Mouse (Mus musculus) CD4-positive helper T cell, adult 2 months (primary cell): ENCODE results near the gene Olfr1371.

Experiments used
- DNase-seq: peaks from one replicate; pipeline ENCODE4 v3.0.0-alpha.2; 2012; ENCODE audit warnings: low read depth, missing footprints, low spot score

The Olfr1371 gene

DNA sequence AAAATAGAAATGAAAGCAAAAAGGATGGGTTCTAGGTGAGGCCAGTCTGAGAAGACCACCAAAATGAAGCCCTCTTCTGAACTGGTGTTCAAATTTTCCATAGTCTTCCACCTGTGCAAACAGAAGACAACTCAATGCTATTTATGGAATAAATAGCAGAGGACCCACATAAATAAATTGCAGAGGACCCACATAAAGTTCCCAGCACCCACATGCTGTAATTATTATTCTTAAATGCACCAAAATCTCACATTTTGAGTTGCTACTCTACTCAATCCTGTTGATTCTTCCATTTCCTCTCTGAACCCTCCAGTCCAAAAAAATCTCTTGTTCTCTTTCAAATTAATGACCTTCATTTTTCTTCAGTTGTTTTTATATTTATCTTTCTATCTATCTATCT lies at the start of gene Olfr1371:
Gene Olfr1371 (minus strand): TSS at position 101 of the 400 bp plus-strand sequence.
- DNase-seq, result no peak

DNA sequence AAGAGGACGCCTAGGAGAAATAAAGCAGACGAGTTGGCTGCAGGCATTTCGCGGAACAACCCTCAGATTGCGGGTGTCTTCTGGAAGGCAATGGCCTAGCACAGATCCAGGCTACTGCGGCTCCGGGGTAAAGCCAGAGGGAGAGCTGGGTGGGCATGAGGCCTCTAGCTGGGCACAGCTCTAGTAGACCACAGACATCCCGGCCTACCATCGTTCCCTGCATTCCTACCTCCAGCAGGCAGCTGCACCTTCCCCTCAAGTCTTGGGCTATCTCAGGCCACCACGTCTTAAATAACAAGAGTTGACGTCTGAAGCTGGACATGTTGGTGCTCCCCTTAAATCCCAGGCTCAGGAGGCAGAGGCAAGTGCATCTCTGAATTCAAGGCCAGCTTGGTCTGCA lies 48.6 kb upstream of the Olfr1371 start:
- DNase-seq, result no peak

DNA sequence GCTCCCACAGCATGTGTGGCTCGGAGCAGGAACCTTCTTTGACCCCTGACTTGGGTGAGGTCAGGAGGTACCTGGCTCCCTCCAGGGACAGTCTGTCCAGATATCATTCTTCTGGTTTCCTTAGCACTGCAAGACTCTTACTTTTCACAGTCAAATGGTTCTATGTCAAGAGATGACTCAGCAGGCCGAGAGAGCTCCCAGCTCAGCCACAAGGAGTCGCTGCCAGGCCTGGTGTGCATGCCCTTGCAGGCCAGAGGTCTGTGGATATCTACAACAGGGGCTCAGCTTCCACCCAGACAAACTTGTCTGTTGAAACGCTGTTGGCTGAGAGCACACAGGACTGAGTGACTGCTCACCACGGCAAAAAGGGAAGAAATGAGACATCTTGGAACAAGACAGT lies 48.1 kb upstream of the Olfr1371 start:
- DNase-seq, result peak; percentile 77

DNA sequence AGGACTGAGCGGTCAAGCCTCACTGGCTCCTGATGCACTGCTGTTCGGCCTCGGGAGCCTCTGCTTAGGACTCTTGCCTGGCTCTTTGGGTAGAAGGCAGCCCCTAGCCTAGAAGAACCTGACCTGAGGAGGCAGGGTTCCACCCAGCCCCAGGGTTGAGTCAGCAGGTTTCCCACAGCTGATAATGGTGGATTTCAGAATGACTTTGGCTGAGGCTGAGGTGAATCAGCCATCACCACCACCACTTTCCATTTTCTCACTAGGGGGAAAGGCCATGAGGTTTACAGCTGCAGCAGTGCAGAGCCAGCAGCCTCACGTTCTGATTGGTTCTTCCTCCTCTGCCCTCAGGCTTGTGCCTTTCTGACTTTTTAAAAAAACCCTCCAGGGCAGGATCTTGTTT lies 47.1 kb upstream of the Olfr1371 start:
- peak; percentile 66 for DNase-seq

DNA sequence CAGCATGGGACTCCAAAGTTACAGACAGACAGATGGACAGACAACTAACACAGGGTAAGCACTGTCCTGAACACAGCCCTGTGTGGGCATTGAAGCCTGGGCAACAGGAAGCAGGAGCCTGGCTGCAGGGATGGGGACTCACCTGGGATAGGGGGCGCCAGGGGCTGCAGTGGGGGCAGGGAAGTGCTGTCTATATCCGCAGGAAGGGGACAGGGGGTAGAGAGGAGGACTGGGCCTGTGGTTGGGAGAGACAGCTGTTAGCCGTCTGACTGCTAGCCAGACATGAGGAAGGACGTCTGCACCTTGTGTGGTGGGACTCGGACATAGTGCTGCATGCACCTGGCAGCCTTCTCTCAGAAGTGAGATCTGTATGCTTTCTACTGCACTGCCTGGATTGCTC lies 44.9 kb upstream of the Olfr1371 start:
- DNase-seq, result no peak

DNA sequence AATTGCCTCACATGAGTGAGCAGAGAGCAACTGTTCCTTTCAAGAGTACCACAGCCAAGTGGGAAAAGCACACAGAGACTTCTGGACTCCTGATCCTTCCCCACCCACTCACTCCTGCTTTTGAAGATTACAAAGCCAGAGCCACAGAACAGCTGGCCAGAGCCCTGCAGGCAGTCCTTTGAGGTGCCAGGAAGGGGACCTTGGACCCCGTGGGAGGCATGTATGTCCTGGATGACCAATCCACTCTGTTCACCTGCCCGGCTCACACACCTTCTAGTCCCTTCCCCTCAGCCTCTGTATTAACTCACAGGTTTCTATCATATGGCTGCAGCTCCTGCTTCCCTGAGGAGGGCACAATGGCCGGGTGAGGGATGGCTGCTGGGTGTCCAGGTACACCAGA lies 43.6 kb upstream of the Olfr1371 start:
- DNase-seq, result no peak

DNA sequence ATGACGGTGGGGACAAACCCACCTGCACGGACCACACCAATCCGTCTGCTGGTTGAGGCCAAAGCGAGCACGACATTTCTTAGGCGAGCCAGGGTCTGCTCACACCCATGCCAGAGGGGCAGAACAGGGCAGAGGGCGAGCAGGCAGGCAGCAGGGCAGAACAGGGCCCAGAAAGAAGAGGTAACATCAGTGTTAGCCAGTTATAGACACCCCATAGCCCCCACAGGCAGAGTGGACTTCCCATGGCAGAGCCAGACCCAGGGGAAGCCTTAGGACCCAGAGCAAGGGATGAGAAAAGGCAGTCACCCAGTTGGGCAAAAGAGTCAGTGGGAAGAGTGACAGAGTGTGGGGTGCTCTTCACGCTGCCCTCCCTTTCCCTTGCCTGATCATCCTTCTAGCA lies 41.3 kb upstream of the Olfr1371 start:
- DNase-seq, result no peak

DNA sequence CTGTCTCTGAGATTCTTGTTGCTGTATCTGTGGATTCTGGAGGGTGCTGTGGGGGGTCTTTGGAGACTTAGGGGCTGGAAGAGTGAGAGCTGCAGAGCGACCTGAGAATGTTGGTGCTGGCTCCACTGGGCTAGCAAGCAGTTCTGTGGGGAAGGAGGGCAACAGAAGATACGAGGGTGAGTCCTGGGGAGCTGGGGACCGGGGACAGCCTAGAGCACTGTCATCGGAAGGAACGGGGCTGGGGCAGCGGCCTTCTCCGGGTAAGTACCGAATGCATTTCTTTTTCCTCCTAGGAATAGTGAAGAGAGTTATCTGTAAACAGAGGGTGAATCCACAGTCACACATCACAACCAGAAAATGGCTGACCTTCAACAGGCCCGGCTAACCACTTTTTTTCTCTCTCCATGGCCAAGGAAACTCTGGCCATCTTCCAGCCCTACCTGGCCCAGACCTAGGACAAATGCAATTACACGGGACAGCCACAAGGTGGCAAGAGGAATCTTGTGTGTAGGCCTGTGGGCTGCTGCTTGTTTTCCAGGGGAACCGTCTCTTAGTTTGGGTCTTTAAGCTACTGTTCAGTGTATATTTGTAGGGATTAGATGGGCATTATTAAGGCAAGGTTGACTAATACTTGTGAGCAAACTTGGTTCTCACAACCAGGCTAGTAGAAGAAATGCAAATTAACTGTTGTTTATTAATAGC lies 40.0 kb upstream of the Olfr1371 start:
- peak; percentile 68 for DNase-seq

DNA sequence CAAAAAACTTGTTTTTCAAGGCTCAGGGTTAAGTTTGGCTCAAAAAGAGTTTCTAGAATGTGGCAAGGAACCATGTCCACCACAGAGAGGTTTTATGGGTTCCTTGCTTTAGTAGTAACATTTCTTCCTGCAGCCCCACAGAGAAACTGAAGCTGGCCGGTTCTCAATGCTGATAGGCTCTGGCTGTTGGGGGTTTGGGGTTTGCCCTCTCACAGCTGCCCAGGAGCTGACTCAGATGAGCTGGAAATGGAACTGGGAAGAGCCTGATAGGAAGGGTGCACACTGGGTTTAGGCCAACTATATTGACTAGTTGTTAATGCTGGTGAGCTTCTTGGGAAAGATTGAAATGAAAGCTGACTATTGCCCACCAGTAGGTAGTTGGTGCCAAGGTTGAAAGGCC lies 38.9 kb upstream of the Olfr1371 start:
- DNase-seq, result no peak

DNA sequence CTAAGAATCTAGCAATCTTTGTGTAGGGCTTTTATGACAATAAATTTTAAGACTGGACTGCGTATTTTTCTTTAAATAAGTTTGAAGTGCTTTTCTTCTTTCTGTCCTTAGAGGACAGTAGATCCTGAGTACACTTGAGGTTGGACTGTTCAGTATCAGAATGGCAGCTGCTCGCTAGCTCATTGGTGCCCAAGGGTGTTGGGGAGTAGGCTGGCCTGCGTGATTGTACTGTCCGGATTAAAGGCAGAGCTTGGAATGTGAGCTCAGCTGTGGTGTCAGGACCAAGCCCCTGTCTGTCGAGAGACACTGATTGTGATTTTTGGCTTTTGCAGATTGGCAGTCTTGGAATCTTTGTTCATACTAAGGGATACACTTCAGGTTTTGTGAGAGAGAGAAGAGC lies 38.0 kb upstream of the Olfr1371 start:
- DNase-seq, result no peak

DNA sequence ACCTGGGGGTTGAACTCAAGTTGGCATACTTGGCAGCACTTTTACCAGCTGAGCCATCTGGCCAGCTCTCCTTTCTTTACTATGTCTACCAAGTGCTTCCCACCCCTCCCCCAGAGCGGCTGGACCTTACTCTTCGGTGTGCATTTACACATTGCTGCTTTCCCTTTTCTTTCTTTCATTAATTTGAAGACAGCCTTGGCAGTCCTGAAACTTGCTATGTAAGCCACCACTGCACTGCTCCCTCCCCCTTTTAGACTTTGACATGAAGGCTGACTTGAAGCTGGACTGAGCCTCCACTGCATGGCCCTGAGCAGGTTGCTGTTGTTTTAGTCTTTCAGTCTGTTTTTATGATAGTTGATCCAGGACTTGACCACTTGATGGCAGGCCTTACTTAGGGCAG lies 35.7 kb upstream of the Olfr1371 start:
- DNase-seq, result no peak

DNA sequence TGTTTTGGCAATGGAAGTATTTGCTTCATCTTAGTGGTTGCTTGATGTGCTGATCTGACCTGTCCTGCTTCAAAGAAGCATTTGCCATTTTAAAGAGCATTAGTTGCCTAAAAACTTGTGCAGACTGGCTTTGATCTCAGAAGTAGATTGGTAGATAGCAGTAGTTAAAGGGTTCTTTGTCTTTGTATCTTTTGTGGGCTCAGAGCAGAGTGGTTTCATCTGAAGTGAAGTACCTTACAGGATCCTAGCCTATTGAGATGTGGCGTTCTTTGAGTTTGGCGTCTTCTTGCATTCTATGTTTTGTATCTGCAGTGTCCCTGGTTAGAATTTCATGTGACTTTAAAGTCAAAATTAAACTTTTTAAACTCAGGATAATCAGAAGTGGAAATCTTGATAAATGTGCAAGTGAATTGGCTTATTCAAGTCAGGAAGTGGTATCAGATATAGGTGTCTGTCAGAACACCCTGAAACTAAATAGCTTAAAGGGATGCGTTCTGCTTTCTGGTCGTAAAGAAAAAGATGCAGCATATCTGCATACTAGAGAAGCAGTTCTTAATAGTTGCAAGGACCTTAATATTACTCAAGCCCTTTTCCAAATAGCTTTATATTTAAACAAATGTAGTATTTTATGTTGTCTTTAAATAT lies 27.2 kb upstream of the Olfr1371 start:
- DNase-seq, result peak; percentile 56

DNA sequence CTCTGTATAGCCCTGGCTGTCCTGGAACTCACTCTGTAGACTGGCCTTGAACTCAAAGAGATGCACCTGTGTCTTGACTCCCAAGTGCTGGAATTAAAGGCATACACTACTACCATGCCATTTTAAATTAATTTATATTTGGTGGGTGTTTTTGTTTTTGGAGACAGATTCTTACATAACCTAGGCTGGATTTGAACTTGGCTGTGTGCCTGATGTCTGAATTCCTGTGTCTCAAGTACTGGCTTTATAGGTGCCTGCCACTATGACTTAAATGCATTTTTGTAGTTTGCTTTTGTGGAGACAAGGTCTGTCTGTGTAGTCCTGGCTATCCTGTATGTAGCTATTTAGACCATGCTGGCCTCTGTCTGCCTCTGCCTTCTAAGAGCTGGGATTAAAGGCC lies 20.7 kb upstream of the Olfr1371 start:
- DNase-seq, result no peak

DNA sequence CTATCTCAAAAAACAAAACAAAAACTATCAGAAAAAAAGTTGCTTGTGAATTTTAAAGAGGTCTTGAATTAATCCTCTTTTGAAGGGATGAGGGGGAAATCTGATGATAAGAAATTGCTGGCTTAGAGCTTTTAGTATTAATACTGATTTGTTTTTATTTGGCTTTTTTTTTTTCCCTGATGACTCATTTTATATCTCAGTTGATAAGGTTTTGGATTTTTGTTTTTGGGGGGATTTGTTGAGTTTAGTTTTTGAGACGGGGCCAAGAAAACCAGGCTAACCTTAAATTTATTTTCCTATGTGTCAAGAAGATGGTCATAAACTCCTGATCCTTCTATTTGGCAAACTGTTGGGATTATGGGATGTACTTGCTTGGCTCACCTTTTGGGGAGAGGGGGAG lies 20.1 kb upstream of the Olfr1371 start:
- DNase-seq, result no peak

DNA sequence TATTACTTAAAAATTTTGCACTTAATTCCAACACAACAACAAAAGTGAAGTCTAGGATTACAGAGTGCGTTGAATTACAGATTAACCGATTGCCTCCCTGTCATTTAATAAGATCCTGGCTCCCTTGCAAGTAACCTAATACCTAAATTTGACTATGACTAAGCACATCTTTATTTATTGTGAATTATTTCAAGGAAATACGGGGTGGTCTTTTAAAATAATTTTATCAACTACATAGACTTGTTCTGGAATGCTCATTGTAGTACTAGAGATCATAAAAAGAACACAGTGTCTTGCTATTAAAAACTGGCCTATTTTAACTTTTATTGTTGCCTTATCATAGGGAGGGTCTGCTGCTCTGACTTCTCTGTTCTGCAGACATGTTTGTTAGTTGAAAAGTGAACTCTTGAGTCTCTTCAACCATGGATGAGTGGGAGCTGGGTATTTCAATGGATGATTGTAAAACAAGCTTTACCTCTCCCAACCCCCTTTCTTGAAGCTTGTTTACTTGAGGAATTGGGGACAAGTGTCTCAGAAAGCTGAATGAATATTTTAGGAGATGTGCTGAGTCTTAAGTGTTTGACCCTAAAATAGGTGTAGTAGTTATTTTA lies 19.4 kb upstream of the Olfr1371 start:
- no peak for DNase-seq

DNA sequence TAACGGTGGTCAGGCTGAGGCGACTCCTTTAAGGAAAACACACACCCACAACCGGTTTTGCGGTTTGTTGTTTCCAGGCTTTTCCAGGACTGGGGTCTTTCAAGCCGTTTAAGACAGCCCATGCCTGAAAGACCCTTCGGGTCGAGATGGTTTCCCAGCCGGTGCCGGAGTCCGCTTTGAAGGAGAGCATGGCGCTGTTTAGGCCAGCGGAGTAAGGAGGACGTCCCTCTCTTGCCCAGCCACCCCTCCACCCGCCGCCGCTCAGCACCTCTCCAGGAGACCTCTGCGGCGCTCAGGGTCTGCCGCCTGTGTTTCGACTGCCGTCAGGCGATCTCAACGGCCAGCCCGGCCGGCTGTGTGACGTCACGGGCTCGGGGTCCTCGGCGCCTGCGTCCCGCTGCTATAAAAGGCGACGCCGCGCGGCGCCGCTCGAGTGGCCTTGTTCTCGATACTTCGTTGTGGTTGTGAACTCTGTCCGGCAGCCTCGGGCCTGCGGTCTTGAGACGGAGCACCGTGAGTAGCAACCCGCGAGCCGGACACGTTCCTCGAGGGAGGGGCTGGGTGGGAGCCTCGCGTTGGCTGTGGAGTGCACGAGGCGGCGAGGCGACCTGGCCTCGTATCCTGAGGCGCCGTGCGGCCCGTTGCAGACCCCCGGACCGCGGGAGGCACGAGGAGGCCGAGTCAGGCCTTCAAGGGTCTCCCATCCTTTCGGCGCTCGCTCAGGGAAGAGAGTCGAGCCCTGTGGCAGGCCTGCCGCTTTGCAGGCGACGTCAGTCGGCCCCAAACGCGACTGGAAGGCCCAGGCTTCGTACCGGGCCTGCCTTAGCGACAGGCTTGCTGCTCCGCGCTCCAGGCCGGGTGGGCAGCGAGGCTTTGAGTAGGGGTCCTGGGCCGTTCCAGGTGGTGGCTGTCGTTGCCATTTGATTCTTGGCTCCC lies 18.1 kb upstream of the Olfr1371 start, which contains the start of gene Skp1a:
Gene Skp1a (plus strand): TSS at position 390 of the 936 bp plus-strand sequence.
- DNase-seq, result peak; percentile 92

DNA sequence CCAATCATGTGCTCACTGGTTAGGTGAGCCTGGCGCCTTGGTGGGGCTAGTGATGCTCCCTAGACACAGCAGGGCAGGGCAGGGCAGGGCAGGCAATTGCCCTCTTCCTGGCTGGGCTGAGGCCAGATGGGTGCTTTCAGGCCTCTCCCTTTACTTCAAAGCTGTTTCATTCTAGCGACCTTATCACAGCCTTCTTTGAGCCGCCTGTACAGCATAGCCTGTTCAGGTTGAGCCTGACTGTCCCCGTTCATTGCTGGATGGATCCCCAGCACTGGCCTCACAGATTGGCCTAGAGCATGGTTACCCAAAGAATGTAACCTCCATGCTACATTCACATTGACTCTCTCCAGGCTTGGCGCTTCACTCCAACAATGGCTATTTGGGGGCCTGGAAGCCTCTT lies 16.9 kb upstream of the Olfr1371 start:
- no peak for DNase-seq

DNA sequence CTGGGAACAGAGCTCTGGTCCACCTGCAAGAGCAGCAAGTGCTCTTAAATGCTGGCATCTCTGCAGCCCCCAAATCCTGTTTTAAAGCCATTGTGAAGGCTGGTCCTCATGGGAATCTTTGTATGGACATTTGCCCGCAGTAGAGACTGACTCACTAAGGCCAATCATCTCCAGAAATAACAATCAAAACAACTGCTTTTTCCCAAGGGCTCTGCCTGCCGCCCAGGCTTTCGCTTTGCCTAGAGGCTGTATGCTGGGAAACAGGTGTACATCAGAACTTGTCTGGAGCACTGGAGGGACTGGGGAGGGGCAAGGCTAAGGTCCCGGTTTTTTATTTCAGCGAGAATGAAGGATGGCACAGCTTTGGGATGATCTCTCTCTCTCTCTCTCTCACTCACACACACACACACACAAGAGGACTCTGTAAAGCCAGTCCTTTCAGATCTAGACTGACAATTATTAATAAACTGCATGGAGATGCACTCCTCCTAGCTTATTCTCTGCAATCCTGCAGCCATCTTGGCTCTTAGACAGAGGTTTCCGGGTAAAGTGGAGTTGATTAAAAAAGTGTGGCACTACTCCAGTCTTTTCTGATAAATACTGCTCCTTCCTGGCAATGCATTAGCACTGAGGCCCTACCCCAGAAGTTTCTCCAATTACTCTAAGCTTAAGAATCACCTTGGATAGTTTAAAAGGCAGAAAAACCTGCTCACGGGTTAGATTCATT lies 15.1 kb upstream of the Olfr1371 start:
- DNase-seq, result no peak

DNA sequence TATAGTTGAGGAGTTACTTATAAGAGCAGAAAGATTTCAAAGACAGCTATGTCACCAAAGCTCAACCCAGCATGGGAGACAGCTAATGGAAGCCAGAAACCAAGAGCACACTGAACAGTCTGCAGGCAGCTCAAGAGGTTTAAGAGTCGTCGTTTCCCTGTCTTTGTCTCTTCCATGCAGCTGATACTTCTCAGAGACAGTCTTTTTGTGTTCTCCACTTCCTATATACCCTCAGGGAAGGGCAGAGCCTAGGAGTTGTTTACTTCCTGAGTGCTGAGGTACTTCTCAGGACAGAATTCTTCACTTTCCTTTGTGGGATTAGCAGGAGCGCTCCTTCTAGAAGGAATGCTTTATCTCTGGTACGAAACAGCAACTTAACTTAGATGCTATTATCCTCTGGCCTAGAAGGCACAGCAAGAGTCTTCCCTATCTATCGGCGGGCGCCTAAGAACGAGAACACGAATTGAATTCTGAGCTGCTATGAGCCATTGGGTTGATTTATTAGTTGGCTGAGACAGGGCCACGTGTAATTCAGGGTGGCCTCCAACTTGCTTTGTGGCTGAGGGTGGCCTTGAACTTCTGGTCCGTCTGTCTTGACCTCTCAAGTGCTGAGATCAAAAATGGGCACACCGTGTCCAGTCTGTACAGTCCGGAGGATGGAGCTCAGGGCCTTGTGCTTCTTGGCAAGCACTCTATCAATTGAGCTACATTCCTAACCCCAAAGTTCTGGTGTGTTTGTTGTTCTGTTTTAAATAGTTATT lies 13.9 kb upstream of the Olfr1371 start:
- DNase-seq, result no peak

DNA sequence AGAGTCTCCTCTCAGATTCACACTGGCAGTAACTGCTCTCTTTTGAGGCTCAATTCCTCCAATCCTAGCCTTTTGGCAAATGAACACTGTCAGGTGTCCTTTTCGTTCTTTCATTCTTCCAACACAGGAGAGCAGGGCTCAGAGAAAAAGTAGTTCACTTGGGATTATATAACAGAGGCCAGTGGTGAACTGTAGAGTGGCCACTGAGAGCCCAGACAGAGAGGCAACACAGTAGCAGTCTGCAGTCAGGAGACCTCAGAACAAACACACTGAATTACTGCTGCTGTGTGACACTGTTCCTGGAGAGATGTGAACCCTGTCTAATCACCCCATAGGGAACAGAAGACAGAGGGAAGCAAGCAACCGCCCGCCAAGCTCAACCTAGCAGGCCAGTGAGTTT lies 13.3 kb upstream of the Olfr1371 start:
- DNase-seq, result peak; percentile 0
